Mouse (Mus musculus) lung, adult 2 months (tissue): ENCODE measurements around the gene Fkbp15. TPM values are rescaled to one million over a fixed set of nuclear protein-coding genes. Genes with fewer than 3 reads are reported as not detected.

ENCODE experiments used
- DNase-seq: peaks from one replicate; pipeline ENCODE4 v3.0.0; 2022
- H3K4me1 ChIP-seq: fragments of 200-500 bp; 2 replicates; pipeline ENCODE4 v1.6.1; 2011; ENCODE audit warnings: low read length; ENCODE audit not compliant: control insufficient read depth, insufficient read depth
- H3K4me3 ChIP-seq: fragments of 200-500 bp; replicated peaks from 2 replicates; pipeline ENCODE3; 2011; ENCODE audit warnings: low read depth, mild to moderate bottlenecking, control low read depth, low read length; ENCODE audit errors: extremely low read depth
- CTCF ChIP-seq: fragments of 200-500 bp; IDR thresholded peaks from 2 replicates; pipeline ENCODE4 v1.5.1; 2011; ENCODE audit warnings: mild to moderate bottlenecking, low read length, control low read depth; ENCODE audit not compliant: insufficient read depth
- POLR2A ChIP-seq: fragments of 200-500 bp; IDR thresholded peaks from 2 replicates; pipeline ENCODE4 v1.6.1; 2011; ENCODE audit warnings: low read depth, mild to moderate bottlenecking, control low read depth, low read length, borderline replicate concordance; ENCODE audit errors: extremely low read depth
- WGBS: fragments of 180-500 bp; shearing (Covaris S2); methylation state at CpG from one replicate; pipeline ENCODE4 v1.1.7; 2018; 5-methylcytosine and 5-hydroxymethylcytosine counted together
- polyA plus RNA-seq: library from polyadenylated mRNA; depleted of rRNA; stranded (reverse); fragments of >200 nt; gene quantifications from 2 replicates; pipeline ENCODE4 v1.2.3, GENCODE M21; 2012; rRNA removed

Gene Fkbp15
- polyA plus RNA-seq, 1 experiment = 41.5 TPM

- 57% methylated on average over 8 of the region's 8 CpGs for WGBS
- no peak for DNase-seq
Measured at GRCm38 (mm10) chr4:62254551-62254950, 105.8 kb downstream of the Fkbp15 start.

GRCm38 (mm10) chr4:62251776-62252175, 108.6 kb downstream of the Fkbp15 start:
- WGBS = 83% methylated on average over 4 of the region's 4 CpGs
- TF ChIP-seq POLR2A = no peak
- TF ChIP-seq CTCF = no peak

More at GRCm38 (mm10) chr4:62254551-62254950, 105.8 kb downstream of the Fkbp15 start:
- TF ChIP-seq CTCF (no peak), POLR2A (no peak)
- Histone ChIP-seq H3K4me3 (no peak overlapping the region), H3K4me1 (no peaks in the 10 kb centered on the region)

GRCm38 (mm10) chr4:62250896-62251544, 109.3 kb downstream of the Fkbp15 start:
- H3K4me3 ChIP-seq = no peak overlapping the region
- no peak for TF ChIP-seq POLR2A
- TF ChIP-seq CTCF = 0 out of 2 replicates have a peak, but pooled peaks have one; percentile 34
- WGBS = 44% methylated on average over 3 of the region's 3 CpGs
- no peaks in the 10 kb centered on the region for H3K4me1 ChIP-seq
- no peak for DNase-seq

More at GRCm38 (mm10) chr4:62251776-62252175, 108.6 kb downstream of the Fkbp15 start:
- no peaks in the 10 kb centered on the region for H3K4me1 ChIP-seq
- no peak for DNase-seq
- no peak overlapping the region for H3K4me3 ChIP-seq

Other genes with a start within 250 kb of the Fkbp15 start
- gene Mup21, start 209.7 kb downstream of the Fkbp15 start, polyA plus RNA-seq = not detected in 2 replicates
- 0.58 and 1.1 TPM in 2 replicates for gene Zfp37, start 129.5 kb downstream of the Fkbp15 start, polyA plus RNA-seq
- 22.3 and 30.7 TPM in 2 replicates for gene Slc31a2, start 98.0 kb downstream of the Fkbp15 start, polyA plus RNA-seq
- gene Slc31a1, start 179 bp upstream of the Fkbp15 start, polyA plus RNA-seq = 23.2 and 29.3 TPM in 2 replicates
- gene Cdc26, start 48.1 kb upstream of the Fkbp15 start, polyA plus RNA-seq = 20.9 and 31.5 TPM in 2 replicates
- 6.3 and 7.9 TPM in 2 replicates for gene Prpf4, start 48.2 kb upstream of the Fkbp15 start, polyA plus RNA-seq
- gene Rnf183, start 74.7 kb upstream of the Fkbp15 start, polyA plus RNA-seq = 1.0 and 1.7 TPM in 2 replicates
- gene Wdr31, start 110.3 kb upstream of the Fkbp15 start, polyA plus RNA-seq = 4.0 and 4.2 TPM in 2 replicates
- gene Bspry, start 119.5 kb upstream of the Fkbp15 start, polyA plus RNA-seq = 26.0 and 31.0 TPM in 2 replicates
- 10.0 and 14.1 TPM in 2 replicates for gene Hdhd3, start 142.9 kb upstream of the Fkbp15 start, polyA plus RNA-seq
- 139 and 141 TPM in 2 replicates for gene Alad, start 159.4 kb upstream of the Fkbp15 start, polyA plus RNA-seq
- 8.9 and 16.1 TPM in 2 replicates for gene Pole3, start 164.5 kb upstream of the Fkbp15 start, polyA plus RNA-seq
- gene 4933430I17Rik, start 164.8 kb upstream of the Fkbp15 start, polyA plus RNA-seq = 0.08 and 0.15 TPM in 2 replicates
- gene Rgs3, start 199.3 kb upstream of the Fkbp15 start, polyA plus RNA-seq = 97.1 and 104 TPM in 2 replicates